Mouse (Mus musculus): Measurements from ENCODE around the gene Ppp4c. TPM values are rescaled to one million over a fixed set of nuclear protein-coding genes. Genes with fewer than 3 reads are reported as not detected.

Gene Ppp4c
- polyA plus RNA-seq, 3 experiments from 2014 or later, result 118 to 168 (median 129) TPM

DNA sequence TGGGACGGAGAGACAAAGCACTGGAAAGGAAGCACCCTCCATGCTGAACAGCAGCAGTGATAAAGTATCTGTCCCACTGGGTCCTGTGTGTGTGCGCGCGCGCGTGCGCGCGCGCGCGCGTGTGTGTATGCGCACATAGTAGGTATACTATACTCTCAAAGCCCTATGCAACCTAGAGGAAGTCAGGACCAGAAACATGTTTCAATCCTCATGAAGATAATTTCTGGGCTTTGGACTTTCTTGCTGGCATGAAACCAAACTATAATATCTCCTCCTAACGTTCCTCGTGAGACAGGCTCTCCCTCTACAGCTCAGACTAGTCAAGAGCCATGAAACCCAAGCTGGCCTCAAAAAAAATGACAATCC lies 8.7 kb upstream of the Ppp4c start:
- ATAC-seq, result no peak

DNA sequence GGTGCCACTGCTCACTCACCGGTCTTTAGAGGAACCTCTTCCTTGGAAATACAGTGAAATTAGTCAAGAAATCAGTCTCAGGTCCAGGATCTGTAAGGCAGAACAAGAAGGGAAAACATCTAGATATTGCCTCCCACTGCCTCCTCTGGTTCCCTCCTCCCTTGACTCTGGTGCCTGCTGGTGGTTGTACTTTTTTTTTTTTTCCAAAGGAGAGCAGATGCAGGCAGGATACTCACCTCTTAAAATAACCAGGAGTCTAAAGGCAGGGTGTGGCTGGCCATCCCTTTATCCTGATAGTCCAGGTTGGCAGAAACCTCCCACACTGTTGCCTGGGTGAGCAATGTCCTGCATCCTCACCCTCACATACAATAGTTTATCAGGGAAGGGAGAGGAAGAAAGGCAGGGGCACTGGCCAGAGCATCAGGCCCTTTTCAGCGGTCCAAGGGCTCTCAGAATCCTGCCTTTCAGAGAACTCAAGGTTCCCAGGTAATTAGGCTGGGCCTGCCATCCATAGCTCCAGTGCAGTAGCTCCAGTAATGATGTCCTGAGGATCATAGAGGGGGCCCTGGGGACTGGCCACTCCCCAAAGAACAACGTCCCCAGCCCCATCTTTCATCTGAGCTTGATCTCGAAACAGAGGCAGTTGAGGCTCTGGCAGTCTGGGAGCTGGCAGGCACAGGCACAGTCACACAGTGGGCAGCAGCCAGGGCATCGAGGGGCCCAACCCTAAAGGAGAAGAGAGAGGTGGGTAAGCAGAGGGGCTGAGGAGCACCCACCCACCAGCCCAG lies 8.2 kb upstream of the Ppp4c start:
- ATAC-seq, result no peak

GRCm38 (mm10) chr7:126799468-126800268 lies 7.4 kb upstream of the Ppp4c start:
- peak; percentile 78 for ATAC-seq

DNA sequence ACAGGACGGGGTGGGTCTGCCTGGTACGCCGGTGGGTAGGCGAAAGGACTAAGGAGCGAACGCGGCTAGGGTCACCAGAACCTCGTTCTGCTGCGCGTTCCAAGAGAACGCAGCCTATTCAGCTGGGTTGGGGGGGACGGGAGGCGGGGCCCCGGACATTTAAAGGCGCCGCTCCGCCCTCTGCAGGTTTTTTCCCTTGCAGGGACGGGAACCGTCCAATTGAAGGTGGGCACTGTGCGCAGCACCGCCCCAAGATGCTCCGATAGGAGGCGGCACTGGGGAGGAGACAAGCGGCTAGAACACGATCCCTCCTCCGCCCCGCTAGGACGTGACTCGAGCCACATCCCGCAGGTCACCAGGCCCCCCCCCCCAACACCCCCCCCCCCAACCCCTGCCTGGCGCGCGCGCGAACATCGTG lies 6.8 kb upstream of the Ppp4c start:
- peak; percentile 84 for ATAC-seq

DNA sequence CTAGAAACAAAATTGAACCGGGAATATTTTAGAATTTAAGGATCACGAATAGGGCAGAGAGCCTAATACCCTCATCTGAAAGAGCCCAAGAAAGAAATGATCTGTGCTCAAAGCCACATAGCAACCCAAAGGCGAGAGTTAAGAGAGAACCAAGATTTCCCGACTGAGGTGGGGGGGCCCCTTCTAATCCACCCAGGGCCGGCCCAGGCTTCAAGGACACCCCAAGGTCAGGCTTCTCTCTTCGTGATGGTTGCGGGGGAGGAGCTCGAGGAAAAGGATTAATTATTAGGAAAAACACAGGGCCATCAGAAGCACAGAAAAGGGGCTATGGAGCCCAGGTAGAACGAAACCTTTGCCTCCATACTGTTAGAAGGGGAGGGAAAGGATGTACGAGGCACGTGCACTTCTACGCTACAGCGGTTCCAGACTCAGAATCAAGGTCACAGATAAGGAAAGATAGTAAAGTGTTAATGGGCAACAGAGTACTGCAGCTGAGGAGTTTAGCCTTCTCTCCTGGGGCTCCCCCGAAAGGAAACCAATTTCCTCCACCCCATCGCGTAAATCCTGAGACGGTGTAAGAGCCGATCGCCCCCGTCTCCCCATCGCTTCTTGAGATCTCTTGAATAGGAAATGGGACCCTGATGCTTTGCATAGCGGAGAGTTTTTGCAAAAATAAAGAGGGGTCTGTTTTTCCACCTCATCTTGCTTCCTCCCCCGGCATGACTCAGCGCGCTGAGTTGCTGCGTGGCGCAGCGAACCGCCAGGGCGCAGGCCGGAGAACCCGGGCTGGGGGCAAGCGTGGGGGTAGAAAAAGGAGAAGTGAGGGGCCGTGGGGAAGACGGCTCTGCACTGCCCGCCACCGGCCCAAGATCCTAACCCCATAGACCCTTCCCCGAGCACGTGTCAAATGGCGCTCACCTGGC lies 6.1 kb upstream of the Ppp4c start:
- peak; percentile 17 for ATAC-seq

DNA sequence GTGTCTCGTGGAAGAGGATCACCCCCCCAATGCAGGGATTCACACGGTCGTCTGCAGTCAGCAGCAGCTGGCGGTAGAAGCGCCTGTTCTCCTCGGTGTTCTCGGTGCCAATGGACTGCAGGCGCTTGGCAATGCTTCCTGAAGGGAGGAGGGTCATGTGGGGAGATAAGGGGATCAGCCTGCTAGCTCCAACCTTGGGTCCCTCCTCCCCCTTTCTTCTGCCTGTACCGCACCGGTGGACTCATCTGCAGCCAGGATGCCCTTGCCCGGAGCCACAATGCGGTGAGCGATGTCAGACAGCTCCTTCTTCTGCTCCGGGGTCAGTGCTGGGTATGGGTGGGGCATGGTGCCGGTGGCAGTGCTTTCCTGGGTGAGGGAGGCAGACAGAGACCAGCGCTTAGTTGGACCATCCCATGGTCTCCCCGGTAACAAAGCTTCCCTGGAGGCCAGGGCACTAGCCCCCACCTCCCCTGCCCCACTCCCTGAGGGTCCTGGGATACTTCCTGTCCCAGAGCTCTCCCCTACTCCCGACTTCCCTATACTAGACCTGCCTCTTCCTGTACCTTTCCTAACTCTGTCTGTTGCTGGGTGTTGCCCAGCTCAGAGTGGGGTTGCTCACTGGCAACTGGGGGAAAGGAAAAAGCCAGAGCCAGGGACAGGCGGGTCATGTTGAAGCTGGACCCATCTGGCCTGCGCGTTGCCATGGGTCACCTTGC lies 5.3 kb upstream of the Ppp4c start, which contains the start of gene Fam57b:
Gene Fam57b, plus strand, starts transcription at position 258 of the 716 bp plus-strand sequence.
- ATAC-seq, result no peak

- no peak for ATAC-seq
Observed at GRCm38 (mm10) chr7:126796350-126796932, 4.1 kb upstream of the Ppp4c start.

- no peak for ATAC-seq
Observed at GRCm38 (mm10) chr7:126795387-126796317, 3.4 kb upstream of the Ppp4c start.

- ATAC-seq, result peak; percentile 36
Observed at GRCm38 (mm10) chr7:126794271-126794605, 1.9 kb upstream of the Ppp4c start.

- no peak for ATAC-seq
Observed at GRCm38 (mm10) chr7:126793456-126794270, 1.4 kb upstream of the Ppp4c start.

- no peak for ATAC-seq
Observed at GRCm38 (mm10) chr7:126792721-126793443, 586 bp upstream of the Ppp4c start.

- ATAC-seq, result no peak
Observed at GRCm38 (mm10) chr7:126789141-126789540, 3.2 kb downstream of the Ppp4c start.

- ATAC-seq, result no peak
Observed at GRCm38 (mm10) chr7:126786142-126786541, 6.2 kb downstream of the Ppp4c start.

DNA sequence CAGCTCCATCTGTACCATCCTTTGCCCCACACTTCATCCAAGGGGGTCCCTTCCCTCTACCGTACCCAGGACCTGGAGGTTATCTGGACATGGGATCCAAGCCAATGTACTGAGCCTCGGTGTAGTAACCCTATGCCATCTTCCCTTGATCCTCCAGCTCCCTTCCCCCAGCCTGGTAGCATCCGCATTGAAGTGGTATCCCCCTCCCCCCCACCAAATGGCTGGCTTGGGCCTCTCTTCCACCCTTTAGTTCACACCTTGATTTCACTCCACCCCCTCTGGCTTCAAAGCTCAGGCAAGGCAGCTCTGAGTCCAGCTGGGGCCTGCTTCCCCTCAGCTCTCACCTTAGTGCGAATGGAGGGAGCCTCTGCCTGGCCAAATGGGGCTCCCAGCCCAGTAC lies 7.2 kb downstream of the Ppp4c start:
- no peak for ATAC-seq

DNA sequence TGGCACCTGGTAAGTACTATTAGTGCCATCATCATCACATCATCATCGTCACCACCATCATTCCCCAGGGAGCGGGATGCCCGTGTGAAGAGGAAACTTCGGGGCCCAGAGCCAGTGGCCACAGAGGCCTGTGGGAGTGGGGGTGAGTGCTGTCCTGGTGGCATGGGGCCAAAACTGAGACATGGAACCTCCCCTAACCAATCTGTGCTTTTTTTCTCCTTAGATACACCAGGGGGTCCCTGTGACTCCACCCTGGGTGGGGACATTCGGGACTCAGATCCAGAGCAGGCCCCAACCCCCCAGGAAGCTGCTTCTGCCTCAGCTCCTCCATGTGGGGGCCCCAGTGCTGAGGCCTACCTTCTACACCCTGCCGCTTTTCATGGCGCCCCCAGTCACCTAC lies 7.8 kb downstream of the Ppp4c start:
- ATAC-seq, result no peak

GRCm38 (mm10) chr7:126782693-126783092 lies 9.6 kb downstream of the Ppp4c start:
- ATAC-seq, result no peak

GRCm38 (mm10) chr7:126781661-126782370 lies 10.5 kb downstream of the Ppp4c start:
- ATAC-seq, result no peak

DNA sequence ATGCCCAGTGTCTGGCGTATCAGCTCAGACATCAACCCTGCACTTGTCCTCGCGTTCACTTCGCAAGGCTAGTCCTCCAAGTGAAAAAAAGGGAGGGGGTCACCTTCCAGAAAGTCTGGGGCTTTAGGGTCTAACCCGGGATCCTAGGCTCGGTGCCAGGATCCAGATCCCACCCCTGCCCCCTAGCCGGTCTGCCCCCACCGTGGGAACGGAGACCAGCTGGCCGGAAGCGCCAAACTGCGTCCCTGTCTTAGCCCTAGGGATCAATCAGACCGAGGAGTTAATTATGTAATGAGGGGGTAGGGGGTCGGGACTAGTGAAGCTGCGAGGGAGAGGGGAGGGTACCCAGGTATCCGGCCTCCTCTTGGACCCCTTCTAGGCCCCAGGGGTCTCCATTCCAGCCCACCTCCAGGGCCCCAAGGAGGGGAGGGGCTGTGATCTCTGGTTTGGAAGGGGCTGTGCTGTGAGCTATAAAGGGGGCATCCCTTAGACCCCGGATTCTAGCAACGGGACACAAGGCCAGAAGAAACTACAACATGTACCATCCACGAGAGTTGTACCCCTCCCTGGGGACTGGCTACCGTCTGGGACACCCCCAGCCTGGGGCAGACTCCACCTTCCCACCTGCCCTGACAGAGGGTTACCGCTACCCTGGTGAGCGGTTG lies 11.2 kb downstream of the Ppp4c start, which contains the start of gene Tbx6:
Gene Tbx6, plus strand, starts transcription at position 513 of the 665 bp plus-strand sequence.
- ATAC-seq, result no peak
